Mouse (Mus musculus) spleen, postnatal 4 days (tissue): ENCODE data around the gene Plxdc2.

ENCODE experiments used
- DNase-seq, 2 experiments: peaks; one replicate each; pipeline ENCODE4 v3.0.0; 2022; ENCODE audit warnings: low spot score in 2 of 2

Plxdc2 gene

DNA sequence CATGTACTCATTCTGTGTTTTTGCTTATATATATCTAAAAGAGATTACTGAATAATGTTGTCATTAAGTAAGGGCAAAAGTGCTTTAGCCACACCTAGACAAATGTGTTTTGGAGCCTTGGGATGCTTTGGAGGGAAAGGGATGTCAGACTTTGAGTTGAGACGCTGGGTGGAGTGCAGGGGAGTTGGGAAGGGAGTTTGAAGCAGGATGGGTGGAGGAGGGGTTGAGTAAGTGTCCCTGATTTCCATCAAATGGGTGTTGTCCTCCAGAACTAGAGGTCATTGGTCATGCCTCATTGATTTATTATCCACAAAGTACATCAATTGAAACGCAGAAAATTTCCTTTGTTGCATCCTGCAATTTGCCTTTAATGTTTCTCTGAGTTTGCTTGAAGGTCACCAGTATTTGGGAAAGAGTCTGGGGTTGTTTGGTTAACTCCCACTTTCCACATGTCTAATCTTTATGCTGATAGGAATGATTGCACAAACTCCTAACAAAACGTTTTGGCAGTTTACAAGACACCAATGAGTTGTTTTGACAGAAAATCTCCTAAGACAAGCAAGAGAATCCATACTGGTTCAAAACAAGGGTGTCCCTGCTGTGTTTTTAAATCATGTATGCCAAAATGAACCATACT is 58.4 kb downstream of the Plxdc2 start:
- no peak for DNase-seq

GRCm38 (mm10) chr2:16439030-16439429 is 82.9 kb downstream of the Plxdc2 start:
- DNase-seq = no peak

DNA sequence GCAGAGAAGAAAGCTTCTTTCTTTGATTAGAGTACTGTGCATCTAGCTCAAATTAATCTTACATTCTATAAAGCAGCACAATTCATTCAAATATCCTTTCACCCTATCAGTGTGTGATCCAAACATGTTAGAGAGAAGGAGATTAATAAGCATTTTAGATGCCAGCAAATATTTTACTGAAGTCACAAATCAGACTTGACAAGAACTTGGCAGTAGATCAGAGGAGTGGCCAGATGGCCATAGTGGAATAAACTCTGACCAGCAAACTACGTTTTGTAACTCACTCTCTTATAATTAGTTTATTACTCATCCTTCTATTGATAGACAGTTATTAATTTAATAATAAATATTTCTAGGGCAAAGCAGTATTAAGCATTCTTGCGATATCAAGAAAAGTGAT is 86.5 kb downstream of the Plxdc2 start:
- DNase-seq = no peak

DNA sequence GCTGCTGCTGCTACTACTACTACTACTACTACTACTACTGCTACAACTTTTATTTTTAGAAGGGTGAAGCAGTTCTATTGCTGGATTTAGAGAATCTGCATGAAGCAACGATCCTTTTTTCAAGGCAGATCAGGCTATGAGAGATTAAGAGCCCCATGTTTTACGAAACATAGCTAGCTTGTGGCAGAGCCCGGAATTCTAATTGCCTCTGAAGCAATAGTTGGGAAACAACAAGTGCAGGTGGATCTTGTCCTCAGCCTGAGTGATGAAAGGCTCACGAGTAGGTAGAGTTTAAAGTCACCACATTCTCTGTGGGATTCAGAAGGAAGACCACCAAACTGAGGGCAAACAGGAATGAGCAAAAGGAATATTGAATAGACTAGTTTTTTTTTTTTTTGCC is 91.8 kb downstream of the Plxdc2 start:
- DNase-seq = no peak

- no peak for DNase-seq
Measured at GRCm38 (mm10) chr2:16450838-16451665, 94.9 kb downstream of the Plxdc2 start.

- no peak for DNase-seq
Measured at GRCm38 (mm10) chr2:16451666-16452009, 95.5 kb downstream of the Plxdc2 start.

- DNase-seq = no peak
Measured at GRCm38 (mm10) chr2:16452080-16452479, 96.0 kb downstream of the Plxdc2 start.

DNA sequence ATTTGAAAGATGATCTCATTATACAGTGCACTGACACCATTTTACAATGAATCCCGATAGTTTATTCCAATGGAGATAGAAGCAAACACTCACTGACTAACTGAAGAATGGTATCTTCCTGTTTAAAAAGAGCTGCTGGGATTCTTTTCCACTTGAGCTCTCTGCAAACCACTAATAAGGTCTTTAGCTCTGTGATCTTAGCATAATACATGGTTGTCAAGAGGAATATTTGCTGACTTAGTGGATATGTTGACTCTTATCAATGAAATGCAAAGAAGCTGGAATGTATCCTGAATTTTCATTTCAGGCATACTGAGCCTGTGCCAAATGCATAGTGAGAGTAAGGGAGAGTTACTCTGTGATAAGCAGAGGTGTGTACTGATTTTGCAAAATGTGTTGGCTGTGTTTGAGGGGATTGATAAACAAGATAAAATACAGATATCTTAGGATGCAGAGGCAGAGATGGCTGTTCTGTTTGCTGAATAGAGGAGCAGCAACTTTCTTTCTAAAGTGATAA is 100.2 kb downstream of the Plxdc2 start:
- no peak for DNase-seq

DNA sequence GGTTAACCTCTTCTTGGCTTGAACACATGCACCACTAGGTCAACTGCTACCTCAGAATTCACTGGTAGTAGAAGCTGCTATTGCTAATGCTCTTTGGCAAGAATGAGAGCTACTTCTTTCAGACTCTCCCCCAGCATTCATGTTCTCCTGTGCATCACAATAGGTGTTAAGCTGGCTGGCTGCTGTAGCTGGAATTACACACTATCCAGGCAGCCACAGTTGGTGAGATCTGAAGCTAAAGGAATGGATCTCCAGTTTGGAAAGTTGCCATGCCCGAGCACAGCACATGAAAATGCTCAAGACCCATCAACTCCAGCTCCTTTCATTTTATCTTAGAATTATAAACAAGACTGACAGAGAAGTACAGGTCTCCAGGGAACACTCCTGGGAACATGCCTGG is 103.4 kb downstream of the Plxdc2 start:
- no peak for DNase-seq

DNA sequence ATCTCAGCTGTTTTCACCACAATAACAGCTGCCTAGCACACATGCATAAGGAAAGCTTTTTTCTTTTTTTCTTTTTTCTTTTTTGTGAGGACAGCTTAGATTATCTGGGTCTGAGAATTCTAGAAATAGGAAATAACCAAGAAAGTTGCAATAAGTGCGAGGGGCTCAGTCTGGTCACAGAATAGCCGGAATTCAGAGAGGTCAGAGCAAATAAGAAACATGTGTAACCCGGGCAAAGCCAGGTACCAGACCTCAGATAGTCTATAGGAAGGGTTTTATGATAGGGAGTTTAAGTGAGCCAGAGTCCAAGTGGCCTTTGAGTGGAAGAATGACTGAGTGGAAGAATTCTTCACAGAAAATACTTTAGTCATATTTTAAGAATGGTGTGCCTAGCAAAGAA is 114.0 kb downstream of the Plxdc2 start:
- no peak for DNase-seq

- no peak for DNase-seq
Measured at GRCm38 (mm10) chr2:16483943-16484342, 127.8 kb downstream of the Plxdc2 start.

GRCm38 (mm10) chr2:16485970-16486369 is 129.9 kb downstream of the Plxdc2 start:
- no peak for DNase-seq

DNA sequence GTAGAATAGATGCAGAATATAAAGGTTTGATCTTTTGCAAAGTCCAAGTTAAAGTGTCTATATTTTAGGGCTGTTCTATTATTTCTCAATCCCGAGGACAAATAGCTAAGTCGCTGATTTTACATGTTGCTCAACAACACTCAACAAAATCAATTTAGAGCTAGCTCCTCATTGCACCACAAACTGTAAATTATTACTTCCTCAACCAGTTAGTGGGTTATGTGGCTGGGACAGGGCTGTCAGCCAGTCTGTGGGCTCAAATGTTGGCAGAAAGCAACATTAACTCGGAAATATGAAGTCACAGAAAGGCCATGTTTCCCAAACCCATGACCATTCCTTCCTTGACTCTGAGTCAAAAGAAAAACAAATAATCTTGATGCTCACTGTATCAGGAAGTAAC is 135.1 kb downstream of the Plxdc2 start:
- DNase-seq = no peak

GRCm38 (mm10) chr2:16502843-16503242 is 146.7 kb downstream of the Plxdc2 start:
- no peak for DNase-seq

GRCm38 (mm10) chr2:16507540-16508230 is 151.6 kb downstream of the Plxdc2 start:
- no peak for DNase-seq

- no peak for DNase-seq
Measured at GRCm38 (mm10) chr2:16518148-16518547, 162.0 kb downstream of the Plxdc2 start.

- no peak for DNase-seq
Measured at GRCm38 (mm10) chr2:16523427-16523826, 167.3 kb downstream of the Plxdc2 start.

DNA sequence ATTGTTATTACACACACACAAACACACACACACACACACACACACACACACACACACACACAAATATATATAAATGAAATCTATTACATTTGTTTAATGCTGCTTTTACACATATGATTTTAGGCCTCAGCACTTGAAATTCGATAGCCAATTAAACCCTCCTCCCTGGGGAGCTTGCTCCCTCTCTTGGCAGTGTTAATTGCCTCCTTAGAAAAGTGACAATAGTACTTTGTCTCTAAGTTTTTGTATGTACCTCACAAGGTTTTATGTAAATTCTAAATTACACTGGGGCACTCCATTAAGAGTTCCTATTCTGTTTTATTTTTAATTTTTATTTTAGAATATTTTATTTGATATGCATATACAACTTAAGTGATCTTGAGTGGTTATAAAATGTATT is 176.1 kb downstream of the Plxdc2 start:
- no peak for DNase-seq

DNA sequence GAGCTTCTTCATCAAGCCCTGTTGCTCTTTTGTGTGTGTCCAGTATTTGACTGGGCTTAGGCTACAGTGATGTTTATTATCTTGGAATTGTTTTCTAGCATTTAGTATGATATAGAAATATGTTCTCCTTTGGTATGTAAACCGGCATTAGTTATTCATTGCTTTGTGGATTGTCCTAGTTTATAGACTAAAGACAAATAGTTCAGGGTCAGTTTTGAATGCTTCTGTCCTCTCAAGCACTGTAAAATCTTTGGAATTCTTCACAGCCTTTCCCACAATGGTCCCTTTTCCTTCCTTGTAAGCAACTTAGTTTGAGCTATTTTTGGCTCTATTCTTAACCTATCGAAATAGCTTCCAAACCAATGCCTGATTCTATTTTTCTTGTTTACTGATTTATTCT is 178.5 kb downstream of the Plxdc2 start:
- no peak for DNase-seq

GRCm38 (mm10) chr2:16541226-16541625 is 185.1 kb downstream of the Plxdc2 start:
- DNase-seq = no peak

DNA sequence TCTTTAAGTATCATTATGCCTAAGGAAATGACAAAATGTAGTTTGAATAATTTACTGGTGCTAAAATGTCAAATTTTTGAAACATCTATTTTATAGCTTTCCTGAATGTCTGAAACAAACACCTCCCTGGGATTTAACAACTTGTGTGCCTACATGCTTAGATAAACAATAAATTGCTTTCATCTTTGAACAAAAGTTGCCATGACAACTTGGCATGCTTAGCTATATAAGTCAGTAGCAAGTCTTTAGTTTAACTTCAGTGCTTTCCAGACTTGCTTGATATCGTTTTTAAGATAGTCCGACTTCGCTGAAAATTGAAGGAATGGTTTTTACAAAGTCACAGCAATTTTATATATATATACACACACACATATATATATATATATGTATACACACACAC is 189.1 kb downstream of the Plxdc2 start:
- DNase-seq = no peak

DNA sequence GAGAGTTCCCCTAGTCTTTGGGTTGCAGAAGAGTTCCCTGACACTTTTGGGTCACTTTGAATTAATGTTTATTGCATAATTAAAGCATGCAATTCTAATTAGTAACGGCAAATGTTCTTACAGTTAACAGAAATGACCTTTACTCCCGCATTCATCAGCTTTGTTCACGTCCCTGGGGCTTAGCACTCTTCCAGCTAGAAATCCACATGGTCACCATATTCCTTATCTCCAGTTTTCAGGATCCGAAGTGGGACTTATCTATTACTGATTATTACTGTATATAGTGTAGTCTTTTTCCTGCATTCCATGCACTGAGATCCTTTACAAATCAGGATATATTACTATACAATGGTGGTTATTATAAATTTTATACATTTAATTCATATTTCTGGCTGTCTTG is 203.2 kb downstream of the Plxdc2 start:
- DNase-seq = no peak

- DNase-seq = no peak
Measured at GRCm38 (mm10) chr2:16568263-16568662, 212.2 kb downstream of the Plxdc2 start.
